Mouse (Mus musculus) layer of hippocampus, adult 9-10 months (tissue): ENCODE data around the gene Wdr45b.
"Not testable (repeated sequence)": the region's sequence is repeated elsewhere in the genome, so short reads cannot be mapped to it uniquely, and the experiment has no call there.

Experiments
- DNase-seq: peaks from one replicate; pipeline ENCODE4 v3.0.0; 2022; ENCODE audit warnings: low spot score

Gene Wdr45b

GRCm38 (mm10) chr11:121328206-121328605 is 26.0 kb downstream of the Wdr45b start:
- DNase-seq, result no peak

- no peak for DNase-seq
Observed at GRCm38 (mm10) chr11:121326681-121327080, 27.6 kb downstream of the Wdr45b start.

DNA sequence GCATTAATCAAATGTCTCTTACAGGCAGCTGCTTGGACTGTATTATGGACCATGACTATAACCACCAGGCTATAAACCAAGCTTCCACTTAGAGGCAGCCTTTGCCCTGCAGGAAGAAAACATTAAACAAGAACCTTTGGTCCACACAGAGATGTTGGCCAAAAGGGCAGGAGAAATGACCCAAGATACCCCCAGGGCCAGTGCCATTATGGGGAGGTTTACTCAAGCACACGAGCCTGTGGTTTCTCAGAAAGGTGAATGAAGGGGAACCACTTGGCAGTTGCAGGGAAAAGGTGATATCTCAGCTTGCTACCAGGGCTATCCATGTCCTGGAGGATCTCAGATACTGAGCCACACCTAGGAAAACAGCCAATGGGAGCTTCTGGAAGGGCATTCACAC is 28.2 kb downstream of the Wdr45b start:
- no peak for DNase-seq

- not testable (repeated sequence) for DNase-seq
Observed at GRCm38 (mm10) chr11:121307712-121308111, 46.5 kb downstream of the Wdr45b start.

DNA sequence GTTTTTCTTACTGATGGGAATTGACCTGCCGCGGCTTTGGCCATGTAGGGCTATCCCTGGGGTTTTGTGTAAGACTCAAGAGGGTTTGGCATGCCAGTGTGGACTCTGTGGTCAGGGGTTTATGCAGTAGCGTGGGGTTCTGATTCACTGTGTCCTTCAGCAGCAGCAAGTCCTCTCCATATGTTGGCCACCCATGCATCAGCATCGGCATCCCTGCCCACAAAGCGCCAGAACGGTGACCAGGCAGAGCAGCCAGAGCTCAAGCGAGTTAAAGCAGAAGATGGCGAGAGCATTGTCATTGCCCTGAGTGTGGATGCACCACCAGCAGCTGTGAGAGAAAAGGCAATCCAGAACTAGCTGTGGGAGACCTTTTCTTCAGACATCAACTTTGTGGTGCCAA is 47.6 kb downstream of the Wdr45b start:
- DNase-seq, result no peak

DNA sequence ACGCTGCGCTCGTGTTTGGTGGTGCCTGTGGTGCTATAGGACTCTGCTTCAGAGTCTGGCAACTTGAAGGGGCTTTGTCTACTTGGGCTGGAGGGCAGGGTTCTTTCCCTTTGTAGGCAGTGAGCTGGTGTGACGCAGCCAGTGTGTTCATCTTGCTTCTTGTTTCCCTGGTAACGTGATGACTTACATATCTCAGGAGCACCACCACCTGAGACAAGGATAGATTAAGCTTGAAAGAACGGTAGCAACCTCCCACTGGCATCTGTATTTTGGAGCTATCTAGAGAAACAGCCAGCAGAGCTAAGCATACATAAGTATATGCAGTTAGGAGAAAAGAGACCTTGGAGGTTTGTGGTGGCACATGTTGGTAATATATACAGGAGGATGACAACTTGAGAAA is 48.9 kb downstream of the Wdr45b start:
- DNase-seq, result no peak

GRCm38 (mm10) chr11:121300265-121300664 is 54.0 kb downstream of the Wdr45b start:
- DNase-seq, result no peak

DNA sequence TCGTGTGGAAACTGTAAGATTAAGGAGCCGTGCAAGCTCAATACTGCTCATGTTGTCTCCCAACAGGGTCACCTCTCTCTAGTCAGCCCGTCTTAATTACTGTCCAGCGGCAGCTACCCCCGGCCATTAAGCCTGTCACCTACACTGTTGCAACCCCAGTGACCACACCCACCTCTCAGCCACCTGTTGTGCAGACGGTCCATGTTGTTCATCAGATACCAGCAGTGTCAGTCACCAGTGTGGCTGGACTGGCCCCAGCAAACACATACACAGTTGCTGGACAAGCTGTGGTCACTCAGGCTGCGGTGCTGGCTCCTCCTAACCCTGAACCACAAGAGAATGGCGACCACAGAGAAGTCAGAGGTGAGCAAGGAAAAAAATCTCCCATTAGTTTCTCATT is 55.8 kb downstream of the Wdr45b start:
- DNase-seq, result no peak

DNA sequence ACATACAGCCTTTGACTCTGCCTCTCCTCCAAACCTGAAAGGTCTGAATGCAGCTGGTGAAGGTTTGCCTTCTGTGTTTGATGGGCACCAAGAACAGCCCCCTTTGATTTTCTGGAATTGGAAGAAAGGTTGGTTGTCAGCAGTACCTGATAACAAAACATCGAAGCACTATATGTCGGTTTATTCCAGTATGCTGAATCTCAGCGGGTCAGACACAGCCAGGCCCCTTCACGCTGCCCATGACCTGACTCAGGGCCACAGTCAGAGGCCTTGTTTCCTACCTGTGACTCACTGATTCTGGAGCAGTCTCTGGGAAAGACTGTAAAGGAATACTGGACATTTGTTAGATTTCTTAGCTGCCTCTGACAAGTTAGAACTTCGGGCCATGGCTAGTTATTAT is 59.5 kb downstream of the Wdr45b start:
- no peak for DNase-seq

DNA sequence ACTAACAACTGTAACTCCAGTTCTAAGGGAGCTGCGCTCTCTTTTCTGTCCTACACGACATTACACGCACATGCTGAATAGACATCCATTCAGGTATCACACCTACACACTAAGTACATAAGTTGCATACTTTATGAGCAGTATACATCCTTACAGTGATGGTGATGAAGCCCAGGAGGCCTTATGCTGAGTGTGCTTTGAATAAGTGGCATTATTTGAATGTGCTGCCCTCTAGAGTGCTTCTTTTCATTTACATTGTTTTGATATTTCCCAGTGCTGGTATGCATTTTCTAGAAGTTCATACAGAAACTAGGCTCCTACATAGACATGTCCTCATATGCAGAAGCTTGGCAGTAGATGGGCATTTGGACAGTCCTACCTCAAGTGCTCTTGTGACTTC is 64.4 kb downstream of the Wdr45b start:
- no peak for DNase-seq

- DNase-seq, result no peak
Observed at GRCm38 (mm10) chr11:121282911-121283310, 71.3 kb downstream of the Wdr45b start.

DNA sequence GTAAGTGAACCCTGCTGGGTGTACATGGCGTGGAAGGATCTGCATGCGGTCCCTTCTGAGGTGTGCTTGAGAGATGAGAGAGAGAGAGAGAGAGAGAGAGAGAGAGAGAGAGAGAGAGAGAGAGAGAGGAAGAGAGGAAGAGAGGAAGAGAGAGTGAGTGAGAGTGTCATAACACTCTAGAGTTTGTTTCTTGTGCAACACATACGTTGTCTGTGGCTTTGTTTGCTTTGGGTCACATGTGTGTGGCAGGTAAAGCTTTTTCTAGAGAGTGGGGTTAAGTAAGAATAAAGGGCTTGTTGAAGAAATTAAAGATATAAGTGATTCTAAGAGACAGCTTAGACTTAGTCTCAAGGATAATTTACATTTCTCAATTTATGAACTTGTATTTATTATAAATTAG is 76.2 kb downstream of the Wdr45b start:
- no peak for DNase-seq

DNA sequence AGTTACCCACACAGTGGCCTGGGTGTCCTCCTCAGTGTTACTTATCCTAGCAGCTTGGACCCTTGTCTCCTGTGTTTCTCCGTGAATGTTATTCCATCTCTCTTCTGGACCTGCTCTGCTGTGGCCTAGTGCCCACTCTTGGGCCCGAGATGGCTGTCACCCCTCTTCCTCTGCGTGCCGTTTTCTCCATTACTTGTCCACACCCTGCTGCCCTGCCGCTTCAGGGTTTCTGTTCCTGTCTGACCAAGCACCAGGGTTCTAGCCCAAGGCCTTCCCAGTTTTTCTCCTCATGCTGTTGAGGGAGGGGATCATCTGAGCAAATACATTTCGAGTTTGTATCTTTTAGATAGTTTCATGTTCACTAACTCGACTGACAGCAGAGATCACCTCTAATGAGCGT is 76.7 kb downstream of the Wdr45b start:
- no peak for DNase-seq
